Mouse (Mus musculus) right cerebral cortex, postnatal 4 days (tissue): Measurements from ENCODE around the gene Ebf1.

Source experiments
- DNase-seq: peaks from one replicate; pipeline ENCODE4 v3.0.0-alpha.2; 2022

Ebf1 gene

DNA sequence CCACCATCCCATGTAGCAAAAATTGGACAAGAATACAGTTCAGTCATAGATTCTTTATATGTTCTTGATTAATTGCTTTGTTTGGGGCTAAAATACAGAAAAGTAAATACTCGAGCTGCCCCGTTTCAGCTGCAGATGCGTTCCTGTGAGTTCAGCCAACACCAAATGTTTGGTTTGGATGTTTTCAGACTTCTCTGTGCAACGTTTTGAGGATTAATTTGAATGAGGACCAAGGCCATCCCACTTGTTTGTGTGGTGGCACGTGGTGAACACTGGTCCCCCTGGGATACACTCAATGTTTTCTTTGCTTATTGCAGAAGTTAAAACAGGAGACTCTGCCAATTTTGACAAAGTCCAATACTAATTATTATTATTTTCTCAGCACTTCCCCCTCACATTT lies 289.3 kb downstream of the Ebf1 start:
- no peak for DNase-seq

GRCm38 (mm10) chr11:44911765-44912164 lies 294.6 kb downstream of the Ebf1 start:
- no peak for DNase-seq

GRCm38 (mm10) chr11:44913806-44914205 lies 296.7 kb downstream of the Ebf1 start:
- DNase-seq, result no peak

- no peak for DNase-seq
Measured at GRCm38 (mm10) chr11:44917059-44917458, 299.9 kb downstream of the Ebf1 start.

DNA sequence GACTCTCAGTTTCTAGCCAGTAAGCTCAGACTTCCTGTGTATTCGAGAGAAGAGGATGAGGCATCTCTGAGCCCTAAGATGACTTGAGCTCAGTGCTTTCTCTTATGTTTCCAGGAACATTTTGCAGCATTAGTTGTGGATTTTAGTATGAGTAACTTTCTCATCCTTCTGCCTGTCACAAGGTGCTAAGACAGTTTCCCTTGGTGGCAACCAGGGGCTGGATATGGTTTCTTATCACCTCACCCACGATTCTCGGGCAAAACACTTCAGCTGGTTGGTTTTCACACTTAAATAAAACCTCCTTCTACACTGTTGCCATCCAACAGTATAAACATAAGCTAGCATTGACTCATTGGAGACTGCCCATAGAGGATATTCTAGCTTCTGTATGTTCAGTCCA lies 306.0 kb downstream of the Ebf1 start:
- no peak for DNase-seq

GRCm38 (mm10) chr11:44923868-44924508 lies 306.9 kb downstream of the Ebf1 start:
- DNase-seq, result no peak

- no peak for DNase-seq
Measured at GRCm38 (mm10) chr11:44924896-44925295, 307.8 kb downstream of the Ebf1 start.

DNA sequence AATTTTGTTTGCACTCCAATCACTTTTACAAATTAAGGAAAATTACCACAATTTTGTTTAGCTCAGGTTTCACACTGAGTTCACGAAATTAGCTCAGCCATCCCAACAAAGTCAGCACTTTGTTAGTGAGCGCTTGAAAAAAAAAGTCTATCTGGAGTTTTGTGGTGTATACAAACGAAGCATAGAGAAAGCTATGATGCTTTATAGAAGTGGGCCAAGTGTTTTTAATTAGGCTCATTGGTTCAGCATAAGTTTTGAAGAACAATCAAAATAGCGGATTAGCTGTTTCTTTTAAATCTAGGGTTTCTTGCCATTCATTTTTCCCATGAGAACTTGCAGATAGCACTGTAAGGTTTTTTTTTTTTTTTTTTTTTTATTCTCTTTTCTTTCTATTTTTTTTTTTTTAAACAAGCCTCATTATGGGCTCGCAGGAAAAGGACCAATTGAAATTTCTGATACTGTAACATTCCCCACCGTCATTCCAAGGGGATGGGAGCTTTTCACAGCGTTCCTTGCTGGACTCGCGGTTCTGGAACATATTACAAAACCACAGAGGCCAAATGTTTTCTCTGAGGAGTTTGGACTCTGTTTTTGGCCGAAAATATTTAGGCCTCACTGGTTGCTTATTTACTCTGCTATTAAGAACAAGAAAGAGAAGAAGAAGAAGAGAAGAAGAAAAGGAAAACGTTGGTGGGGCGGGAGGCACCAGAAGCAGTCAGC lies 308.8 kb downstream of the Ebf1 start:
- no peak for DNase-seq

GRCm38 (mm10) chr11:44928403-44928802 lies 311.3 kb downstream of the Ebf1 start:
- no peak for DNase-seq

DNA sequence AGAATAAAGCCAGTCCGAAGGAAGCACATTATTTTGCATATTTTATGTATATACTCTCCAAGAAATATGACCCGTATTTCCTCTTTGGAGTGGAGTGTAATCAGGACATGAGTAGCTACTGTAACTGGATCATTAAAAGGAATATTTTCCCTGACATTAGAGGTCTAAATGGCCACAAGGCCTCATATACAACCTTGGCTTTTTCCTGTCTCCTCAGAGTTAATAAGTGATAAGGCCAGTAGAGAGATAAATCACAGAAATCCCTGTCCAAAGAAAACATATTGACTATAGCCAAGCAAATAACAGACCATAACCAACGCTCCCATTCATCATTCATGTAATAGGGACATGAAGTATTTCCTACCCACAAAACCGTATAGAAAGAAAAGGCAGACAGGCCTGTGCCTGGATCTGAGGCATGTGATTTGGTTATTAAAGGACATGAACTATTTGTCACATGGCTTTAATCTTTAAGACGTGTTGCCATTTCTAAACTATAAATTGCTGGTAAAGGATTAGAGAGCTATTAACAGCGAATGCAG lies 315.9 kb downstream of the Ebf1 start:
- no peak for DNase-seq

DNA sequence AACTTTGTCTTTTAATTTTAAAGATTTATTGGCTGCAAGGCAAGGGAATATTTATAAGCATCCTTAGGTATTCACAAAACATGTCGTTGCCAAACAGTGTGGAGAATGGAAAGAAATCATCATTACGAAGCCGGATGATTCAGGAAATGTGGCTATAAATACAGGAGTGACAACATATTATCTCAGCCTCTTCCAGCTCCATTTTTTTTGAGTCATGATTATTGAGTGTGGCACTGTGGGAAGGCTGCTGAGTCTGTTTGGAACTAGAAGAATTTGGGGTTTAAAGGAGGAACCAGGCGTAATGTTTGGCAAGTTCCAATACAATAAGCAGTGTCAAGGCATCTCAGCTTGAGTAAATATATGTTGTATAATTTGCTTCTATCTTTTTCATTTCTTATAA lies 326.7 kb downstream of the Ebf1 start:
- no peak for DNase-seq

DNA sequence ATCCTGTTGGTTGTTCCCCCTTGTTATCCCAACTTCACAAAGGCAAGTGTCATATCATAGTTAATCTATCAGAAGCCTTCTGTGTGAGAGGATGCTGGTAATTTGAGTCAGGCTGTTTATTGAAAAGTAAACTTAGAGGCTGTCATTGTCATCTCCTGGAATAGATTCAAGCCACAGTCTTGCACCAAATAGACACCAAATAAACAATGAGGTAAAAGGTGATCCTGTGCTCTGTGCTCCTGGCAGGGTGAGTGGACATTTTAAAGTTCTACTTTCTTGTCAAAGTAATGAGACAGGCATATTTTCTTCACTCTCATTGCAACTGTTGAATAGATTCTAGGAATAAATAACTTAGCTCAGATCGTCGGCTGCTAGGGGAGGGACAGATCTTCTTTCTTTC lies 327.3 kb downstream of the Ebf1 start:
- no peak for DNase-seq

DNA sequence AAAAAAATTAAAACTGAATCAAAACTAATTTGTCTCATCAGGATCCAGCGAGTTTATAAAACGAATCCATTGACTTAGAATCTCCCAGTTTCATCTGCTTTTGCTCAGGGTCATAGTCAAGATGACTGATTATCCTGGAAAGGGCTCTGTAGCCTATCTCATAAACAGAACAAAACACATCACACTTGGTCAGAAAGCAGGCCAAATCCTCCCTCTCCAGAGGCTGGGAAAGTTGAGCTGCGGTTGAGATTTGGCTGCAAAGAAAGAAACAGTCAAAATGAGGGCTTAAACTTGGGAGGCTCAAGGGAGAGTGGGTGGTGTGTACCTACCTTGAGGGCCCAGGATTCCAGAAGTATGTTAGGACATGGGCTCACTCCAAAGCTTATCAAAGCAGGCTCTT lies 329.5 kb downstream of the Ebf1 start:
- DNase-seq, result no peak

DNA sequence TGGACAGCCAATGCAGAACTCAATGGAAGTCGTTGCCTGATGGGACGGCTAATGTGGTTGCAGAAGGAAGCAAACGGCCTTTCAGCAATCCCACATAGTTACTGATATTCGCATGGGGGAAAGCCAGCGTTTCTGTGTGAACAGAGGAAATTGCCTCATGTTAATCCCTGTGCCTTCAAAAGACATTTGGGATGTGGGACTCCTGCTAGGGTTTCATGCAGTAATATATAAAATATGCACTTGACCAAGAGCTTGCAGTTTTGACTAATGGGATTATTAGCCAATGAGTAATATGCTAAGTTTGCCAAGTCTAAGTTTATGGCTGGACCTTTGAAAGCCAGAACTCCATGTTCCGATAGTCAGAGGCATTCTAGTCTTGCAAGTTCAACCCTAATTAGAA lies 331.4 kb downstream of the Ebf1 start:
- no peak for DNase-seq

DNA sequence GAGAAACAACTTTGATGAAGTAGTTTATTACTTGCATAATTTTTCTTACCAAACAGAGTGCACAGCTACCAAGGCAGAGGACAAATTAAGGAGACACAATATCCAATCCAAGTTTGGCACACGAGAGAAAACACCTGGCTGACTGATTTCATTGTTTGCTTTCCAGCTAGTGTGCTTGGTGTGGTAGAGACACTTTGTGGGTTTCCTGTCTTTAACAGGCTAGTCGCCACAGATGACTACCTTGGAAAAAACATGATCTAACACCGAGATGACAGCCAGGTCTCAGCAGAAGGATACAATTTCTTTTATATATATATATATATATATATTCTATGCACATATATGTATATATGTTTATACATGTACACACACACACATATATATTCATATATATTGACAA lies 332.0 kb downstream of the Ebf1 start:
- no peak for DNase-seq

GRCm38 (mm10) chr11:44950319-44950718 lies 333.2 kb downstream of the Ebf1 start:
- DNase-seq, result no peak

DNA sequence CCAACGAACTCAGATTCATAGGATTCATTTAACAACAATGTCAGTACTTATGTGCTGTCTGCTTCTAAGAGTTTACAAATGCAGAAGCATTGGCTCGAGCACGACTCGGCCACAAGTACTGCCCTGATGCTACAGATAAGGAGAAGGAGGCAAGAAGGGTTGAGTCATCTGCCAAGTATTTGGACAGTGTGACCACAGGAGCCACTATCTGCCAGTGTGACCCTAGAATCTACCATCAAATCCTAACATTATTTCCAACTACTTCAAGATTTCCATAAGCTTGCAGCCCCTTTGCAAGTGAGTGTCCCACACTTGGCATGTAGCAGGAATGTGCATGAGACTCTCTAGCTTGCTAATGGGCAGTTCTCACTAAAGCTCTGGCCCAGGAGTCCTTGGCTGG lies 334.4 kb downstream of the Ebf1 start:
- DNase-seq, result no peak

- DNase-seq, result no peak
Measured at GRCm38 (mm10) chr11:44953337-44953736, 336.2 kb downstream of the Ebf1 start.

DNA sequence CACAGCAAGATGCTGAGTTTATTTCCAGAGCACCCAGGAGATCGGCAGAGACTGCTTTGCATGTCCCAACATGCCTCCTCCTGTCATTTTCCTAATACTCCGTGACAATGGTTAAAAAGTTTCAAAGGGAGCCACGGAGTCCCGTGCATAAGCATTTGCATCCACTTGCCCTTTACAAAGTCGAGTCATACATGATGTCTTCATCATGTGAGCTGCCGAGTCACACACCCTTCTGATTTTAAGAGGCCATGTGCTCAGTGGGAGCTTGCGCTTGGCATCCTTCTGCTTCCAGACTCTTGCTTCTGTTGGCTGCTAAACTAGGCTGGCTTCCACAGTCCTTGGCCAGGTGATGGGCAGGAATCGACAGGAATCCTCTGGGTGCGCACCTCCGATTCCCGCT lies 336.7 kb downstream of the Ebf1 start:
- DNase-seq, result no peak

DNA sequence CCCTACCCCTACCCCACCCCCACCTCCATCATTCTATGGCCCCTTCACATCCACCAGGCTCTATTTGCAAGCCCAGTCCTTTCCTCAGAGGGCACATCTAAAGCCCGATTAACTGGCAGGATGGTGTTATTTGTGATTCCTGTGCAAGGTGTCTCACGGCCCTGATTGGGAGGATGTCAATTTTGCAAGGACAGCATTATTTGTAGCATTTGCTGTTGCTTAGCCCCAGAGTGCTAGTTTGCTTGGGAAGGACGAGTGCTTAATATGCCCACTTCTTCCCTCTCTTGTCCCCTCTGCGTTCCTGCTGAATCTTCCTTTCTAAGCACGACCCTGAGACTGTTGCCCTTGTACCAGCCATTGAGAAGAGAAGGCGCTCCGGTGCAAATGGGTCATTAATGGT lies 337.2 kb downstream of the Ebf1 start:
- no peak for DNase-seq

- DNase-seq, result no peak
Measured at GRCm38 (mm10) chr11:44962746-44963440, 345.8 kb downstream of the Ebf1 start.

- no peak for DNase-seq
Measured at GRCm38 (mm10) chr11:44969011-44969410, 351.9 kb downstream of the Ebf1 start.

GRCm38 (mm10) chr11:44974271-44974670 lies 357.2 kb downstream of the Ebf1 start:
- no peak for DNase-seq

- DNase-seq, result no peak
Measured at GRCm38 (mm10) chr11:44975151-44975550, 358.0 kb downstream of the Ebf1 start.
